Mouse (Mus musculus) kidney, postnatal 0 days (tissue): Measurements from ENCODE around the gene Sytl2. TPM values are rescaled to one million over a fixed set of nuclear protein-coding genes. Genes with fewer than 3 reads are reported as not detected.

Experiments used
- ATAC-seq: fragments of 200-750 bp; cut with Nextera tagmentation; replicated peaks from 2 replicates; pipeline ENCODE4 v1.8.0; 2017; ENCODE audit warnings: low read depth, moderate number of reproducible peaks, moderate TSS enrichment, moderate library complexity; ENCODE audit not compliant: low FRiP score
- DNase-seq: peaks from one replicate; pipeline ENCODE4 v3.0.0-alpha.2; 2016; ENCODE audit warnings: low spot score
- H3K27ac ChIP-seq: fragments of 300-500 bp; sonication (generic); 2 replicates; pipeline ENCODE4 v1.5.1; 2014; ENCODE audit warnings: mild to moderate bottlenecking
- H3K27me3 ChIP-seq: fragments of 300-500 bp; sonication (generic); 2 replicates; pipeline ENCODE4 v1.6.1; 2014; ENCODE audit warnings: low read length, mixed read lengths; ENCODE audit not compliant: insufficient read depth
- H3K36me3 ChIP-seq: fragments of 300-500 bp; sonication (generic); 2 replicates; pipeline ENCODE4 v1.6.1; 2014; ENCODE audit warnings: low read length, mixed read lengths; ENCODE audit not compliant: insufficient read depth
- H3K4me1 ChIP-seq: fragments of 300-500 bp; sonication (generic); replicated peaks from 2 replicates; pipeline ENCODE4 v1.6.1; 2014; ENCODE audit warnings: antibody characterized with exemption, low read length, mixed read lengths; ENCODE audit not compliant: insufficient read depth
- H3K4me2 ChIP-seq: fragments of 300-500 bp; sonication (generic); 2 replicates; pipeline ENCODE4 v1.6.1; 2014; ENCODE audit warnings: mild to moderate bottlenecking, low read length, moderate library complexity, mixed read lengths
- H3K4me3 ChIP-seq: fragments of 300-500 bp; sonication (generic); replicated peaks from 2 replicates; pipeline ENCODE4 v1.5.1; 2014; ENCODE audit warnings: low read depth, low read length
- H3K9ac ChIP-seq: fragments of 300-500 bp; sonication (generic); 2 replicates; pipeline ENCODE4 v1.6.1; 2014; ENCODE audit warnings: low read depth, low read length
- H3K9me3 ChIP-seq: fragments of 300-500 bp; sonication (generic); replicated peaks from 2 replicates; pipeline ENCODE4 v1.6.1; 2016; ENCODE audit warnings: low read length, inconsistent platforms, mixed read lengths
- CTCF ChIP-seq: IDR thresholded peaks from 2 replicates; pipeline ENCODE4 v1.5.1; 2016; ENCODE audit warnings: antibody characterized with exemption, low read depth, mild to moderate bottlenecking, moderate library complexity
- WGBS: fragments of 180-500 bp; shearing (Covaris S2); extraction: QIAGEN DNeasy Blood & Tissue Kit; methylation state at CpG from one replicate; pipeline ENCODE4 v1.1.7; 2014; 5-methylcytosine and 5-hydroxymethylcytosine counted together
- polyA plus RNA-seq: library from polyadenylated mRNA; unstranded; fragments of >200 nt; fragmentation: Nextera tagmentation; extraction: Ambion mirVana; gene quantifications from 2 replicates; pipeline ENCODE4 v1.2.1, GENCODE M21; 2015

Gene Sytl2
- polyA plus RNA-seq, 1 experiment from 2014 or later = 16.5 TPM

DNA sequence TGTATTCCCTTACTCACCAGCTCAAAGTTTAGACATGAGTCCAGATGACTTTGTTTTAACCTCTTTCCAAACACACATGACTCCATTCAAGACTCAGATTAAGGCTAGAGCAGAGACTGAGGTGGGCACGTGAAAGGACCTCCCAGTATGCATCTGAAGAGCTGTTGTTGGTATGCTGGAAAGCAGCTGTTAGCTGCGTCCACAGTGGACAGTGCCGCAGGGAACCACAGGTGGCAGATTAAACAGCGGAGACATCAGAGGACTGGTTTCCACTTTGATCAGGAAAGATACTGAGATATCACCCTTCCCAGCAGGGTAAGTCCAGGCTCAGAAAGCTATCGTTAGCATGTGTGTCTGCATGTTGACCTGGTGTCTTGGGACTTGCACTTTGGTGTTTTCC lies 18.1 kb downstream of the Sytl2 start:
- no peak for TF ChIP-seq CTCF
- DNase-seq (no peak), ATAC-seq (no peak)
- 68% methylated on average over 5 of the region's 5 CpGs for WGBS
- Histone ChIP-seq H3K4me3 (no peak overlapping the region), H3K27me3 (no peaks in the 10 kb centered on the region), H3K9me3 (no peaks in the 10 kb centered on the region), H3K27ac (no peak overlapping the region), H3K9ac (no peak overlapping the region), H3K4me2 (no peak overlapping the region), H3K4me1 (no peaks in the 10 kb centered on the region), H3K36me3 (no peaks in the 10 kb centered on the region)

DNA sequence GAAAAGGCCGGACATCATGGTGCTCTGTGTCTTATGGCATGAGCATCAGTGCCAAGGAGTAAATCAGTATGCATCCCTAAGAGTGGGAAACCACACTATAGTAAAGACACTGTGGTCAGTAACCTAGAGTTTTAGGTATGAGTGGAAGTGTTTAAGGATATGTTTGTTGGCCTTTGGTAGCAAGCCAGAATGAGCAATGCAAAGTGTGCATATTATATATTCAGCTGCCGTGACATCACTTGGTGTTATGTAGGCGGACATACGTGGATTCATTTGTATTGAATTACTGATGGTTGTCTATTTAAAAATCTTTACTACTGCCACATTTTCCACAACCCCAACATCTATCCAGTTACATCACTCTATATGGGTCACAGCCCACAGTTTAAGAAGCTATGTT lies 23.1 kb downstream of the Sytl2 start:
- TF ChIP-seq CTCF = no peak
- no peaks in the 10 kb centered on the region for H3K9me3 ChIP-seq
- ATAC-seq (no peak), DNase-seq (no peak)
- H3K36me3 ChIP-seq = no peaks in the 10 kb centered on the region
- 97% methylated on average over 4 of the region's 4 CpGs for WGBS
- H3K27me3 ChIP-seq = no peaks in the 10 kb centered on the region
- H3K4me3 ChIP-seq = no peak overlapping the region
- no peak overlapping the region for H3K4me2 ChIP-seq
- H3K27ac ChIP-seq = no peak overlapping the region
- no peaks in the 10 kb centered on the region for H3K4me1 ChIP-seq
- no peak overlapping the region for H3K9ac ChIP-seq

GRCm38 (mm10) chr7:90330200-90330599 lies 28.1 kb downstream of the Sytl2 start:
- no peaks in the 10 kb centered on the region for H3K36me3 ChIP-seq
- H3K4me1 ChIP-seq = no peaks in the 10 kb centered on the region
- no peak overlapping the region for H3K9ac ChIP-seq
- 68% methylated on average over 1 of the region's 1 CpGs for WGBS
- no peak overlapping the region for H3K4me2 ChIP-seq
- H3K27me3 ChIP-seq = no peaks in the 10 kb centered on the region
- H3K27ac ChIP-seq = no peak overlapping the region
- no peak overlapping the region for H3K4me3 ChIP-seq
- DNase-seq (no peak), ATAC-seq (no peak)
- TF ChIP-seq CTCF = no peak
- H3K9me3 ChIP-seq = no peaks in the 10 kb centered on the region

DNA sequence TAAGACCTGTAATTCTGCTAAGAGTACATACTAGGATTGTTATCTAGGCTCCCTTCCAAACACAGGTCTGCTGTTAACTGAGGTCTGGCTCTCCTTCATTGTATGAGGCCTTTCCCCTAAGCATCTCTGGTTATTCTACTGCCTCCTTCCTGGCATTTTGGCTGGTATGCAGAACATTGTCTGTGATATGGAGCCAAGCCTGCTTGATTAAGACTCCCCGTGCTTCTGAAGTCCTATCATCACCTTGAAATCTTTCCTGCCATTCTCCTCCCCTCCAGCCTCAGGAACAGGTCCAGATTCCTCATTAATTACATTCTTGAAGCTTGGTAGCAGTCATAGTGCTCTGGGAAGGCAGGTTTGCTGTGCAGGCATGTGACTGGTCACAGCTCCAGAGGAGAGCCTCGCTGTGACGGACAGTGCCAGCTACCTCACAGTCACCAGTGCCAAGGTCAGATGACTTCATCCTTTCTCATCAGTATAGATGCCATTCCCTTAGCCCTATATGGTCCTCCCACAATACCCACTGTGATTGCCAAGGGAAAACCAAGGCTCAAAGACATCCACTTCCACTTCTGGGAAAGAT lies 30.5 kb downstream of the Sytl2 start:
- Histone ChIP-seq H3K4me3 (no peak overlapping the region), H3K4me1 (no peaks in the 10 kb centered on the region), H3K36me3 (no peaks in the 10 kb centered on the region), H3K27ac (no peak overlapping the region), H3K9me3 (no peaks in the 10 kb centered on the region), H3K9ac (no peak overlapping the region), H3K27me3 (no peaks in the 10 kb centered on the region), H3K4me2 (no peak overlapping the region)
- no peak for TF ChIP-seq CTCF
- 86% methylated on average over 3 of the region's 3 CpGs for WGBS
- DNase-seq (no peak), ATAC-seq (no peak; the same call in 1 of the 2 replicates)

DNA sequence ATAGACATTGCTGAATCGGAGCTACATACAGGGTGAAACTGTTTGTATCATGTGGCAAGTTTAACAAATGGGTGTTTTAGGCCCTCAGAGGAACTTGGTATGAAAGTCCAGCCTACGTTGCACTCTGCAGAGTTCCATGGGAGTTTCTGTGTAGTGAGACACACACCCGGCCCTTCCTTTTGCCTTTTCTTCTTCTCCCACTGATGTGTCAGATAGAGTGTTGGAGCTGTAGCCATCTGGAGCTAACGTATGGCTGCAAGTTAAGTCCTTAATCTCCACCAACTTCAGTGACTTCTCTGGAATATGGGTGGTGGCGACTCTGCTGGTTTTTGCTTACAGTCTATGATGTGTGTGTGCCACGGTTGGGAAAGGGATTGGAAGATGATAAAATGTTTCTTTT lies 32.3 kb downstream of the Sytl2 start:
- WGBS = 88% methylated on average over 6 of the region's 6 CpGs
- H3K27ac ChIP-seq = peak overlapping the region; percentile 25; the same call in 1 of the 2 replicates
- H3K9me3 ChIP-seq = no peaks in the 10 kb centered on the region
- H3K4me2 ChIP-seq = no peak overlapping the region
- H3K36me3 ChIP-seq = no peaks in the 10 kb centered on the region
- DNase-seq = no peak
- H3K9ac ChIP-seq = no peak overlapping the region
- no peaks in the 10 kb centered on the region for H3K27me3 ChIP-seq
- no peak overlapping the region for H3K4me3 ChIP-seq
- no peaks in the 10 kb centered on the region for H3K4me1 ChIP-seq
- no peak for TF ChIP-seq CTCF
- ATAC-seq = no peak

DNA sequence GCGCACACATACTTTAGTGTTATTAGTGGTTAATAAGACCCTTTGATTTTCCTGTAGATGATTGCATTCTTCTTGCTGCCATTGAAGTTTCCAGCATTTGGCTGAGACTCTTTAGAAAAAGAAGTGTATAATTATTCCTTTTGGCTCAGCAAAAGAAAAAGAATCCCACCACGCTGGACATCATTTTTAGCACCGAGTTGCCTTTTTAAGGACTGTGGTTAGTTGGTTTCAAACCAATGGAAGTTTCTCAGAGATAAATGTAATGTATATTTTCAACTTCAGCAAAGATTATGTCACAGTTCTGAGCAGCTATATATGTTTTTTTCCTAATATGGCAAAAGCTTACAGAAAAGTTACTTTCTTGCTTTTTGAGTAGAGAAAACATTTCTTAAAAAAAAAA lies 32.8 kb downstream of the Sytl2 start:
- Histone ChIP-seq H3K36me3 (no peaks in the 10 kb centered on the region), H3K4me1 (no peaks in the 10 kb centered on the region), H3K9ac (no peak overlapping the region), H3K4me2 (no peak overlapping the region), H3K27me3 (no peaks in the 10 kb centered on the region), H3K4me3 (no peak overlapping the region), H3K9me3 (no peaks in the 10 kb centered on the region), H3K27ac (peak overlapping the region; percentile 25; the same call in 1 of the 2 replicates)
- ATAC-seq (no peak), DNase-seq (no peak)
- no peak for TF ChIP-seq CTCF
- 88% methylated on average over 3 of the region's 3 CpGs for WGBS

DNA sequence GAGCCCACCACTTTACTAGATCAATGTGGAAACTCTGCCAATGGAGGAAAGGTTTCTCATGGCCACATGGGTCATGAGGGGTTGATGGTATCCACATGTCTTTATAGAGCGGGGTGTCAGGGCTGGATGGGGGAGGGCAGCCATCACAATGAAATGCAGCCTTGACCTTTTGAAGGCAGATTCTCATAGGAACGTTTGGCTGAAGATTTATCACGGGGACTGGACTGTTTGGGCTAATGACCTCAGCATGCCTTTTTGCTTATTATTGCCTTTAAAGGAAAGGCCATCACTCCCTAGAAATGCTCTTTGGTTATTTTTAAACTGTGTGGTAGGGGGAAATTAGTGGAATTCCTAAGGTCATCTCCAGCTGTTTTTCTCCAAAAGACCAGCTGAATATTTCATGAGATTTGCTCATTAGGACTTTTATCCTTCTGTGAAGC lies 33.7 kb downstream of the Sytl2 start:
- peak; percentile 89 for DNase-seq
- no peak; the same call in 1 of the 2 replicates for ATAC-seq
- no peaks in the 10 kb centered on the region for H3K4me1 ChIP-seq
- H3K27me3 ChIP-seq = no peaks in the 10 kb centered on the region
- 18% methylated on average over 3 of the region's 3 CpGs for WGBS
- TF ChIP-seq CTCF = no peak
- H3K27ac ChIP-seq = peak overlapping the region; percentile 60
- H3K4me3 ChIP-seq = no peak overlapping the region
- H3K4me2 ChIP-seq = no peak overlapping the region
- no peaks in the 10 kb centered on the region for H3K9me3 ChIP-seq
- no peaks in the 10 kb centered on the region for H3K36me3 ChIP-seq
- no peak overlapping the region for H3K9ac ChIP-seq
